Mouse (Mus musculus) stomach, adult 2 months (tissue): ENCODE measurements around the gene Gm20905. TPM values are rescaled to one million over a fixed set of nuclear protein-coding genes. Genes with fewer than 3 reads are reported as not detected.

Experiments used
- polyA plus RNA-seq: library from polyadenylated mRNA; depleted of rRNA; stranded (reverse); fragments of >200 nt; gene quantifications from 2 replicates; pipeline ENCODE4 v1.2.3, GENCODE M21; 2012; rRNA removed

The Gm20905 gene
- polyA plus RNA-seq = not detected in 2 replicates

DNA sequence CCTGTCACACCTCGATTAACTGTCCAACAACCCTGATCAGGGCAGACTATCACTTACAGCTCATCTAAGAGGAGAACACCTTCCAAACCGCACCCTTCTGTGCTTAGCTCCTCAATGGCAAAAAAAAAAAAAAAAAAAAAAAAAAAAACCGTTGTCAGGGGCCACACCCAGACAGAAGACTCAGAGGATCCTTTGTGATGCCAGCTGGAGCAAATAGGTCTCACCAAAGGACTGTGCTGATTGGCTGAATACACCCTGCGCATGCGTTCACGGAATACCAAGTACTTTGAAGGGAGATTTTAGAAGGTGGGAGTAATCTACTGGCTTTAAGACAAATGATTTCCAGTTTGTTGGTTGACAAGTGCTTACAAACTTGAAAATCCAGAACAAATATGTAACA lies at the start of gene Gm20905:
Gene Gm20905, minus strand, starts transcription at position 101 of the 400 bp plus-strand sequence.

